Mouse (Mus musculus): ENCODE measurements around the gene Scfd2. TPM values are rescaled to one million over a fixed set of nuclear protein-coding genes. Genes with fewer than 3 reads are reported as not detected.

The Scfd2 gene
- polyA plus RNA-seq, 1 experiment from 2014 or later, result 15.9 TPM

- Histone ChIP-seq H3K27me3 (ENCODE audit: control insufficient read depth, insufficient read depth, low read length) (no peaks in the 10 kb centered on the region), H3K9me3 (ENCODE audit: control insufficient read depth, low read length) (no peaks in the 10 kb centered on the region), H3K4me1 (ENCODE audit: control insufficient read depth, insufficient read depth, low read length) (peaks cover 48% of the 10 kb centered on the region), H3K4me3 (ENCODE audit: low read depth, low read length) (no peak overlapping the region), H3K4me2 (ENCODE audit: low read depth, severe bottlenecking) (peak overlapping the region; percentile 15; the same call in 1 of the 2 replicates), H3K36me3 (ENCODE audit: control insufficient read depth, insufficient read depth, low read length) (peaks cover 12% of the 10 kb centered on the region), H3K27ac (replicated peaks; ENCODE audit: low read depth, low read length) (peak overlapping the region; percentile 93), H3K9ac (ENCODE audit: low read length) (no peak overlapping the region)
- WGBS, result 82% methylated on average over 8 of the region's 8 CpGs
- ATAC-seq (ENCODE audit: insufficient number of reproducible peaks, low FRiP score, low TSS enrichment, low read depth) (no peak), DNase-seq (ENCODE audit: low spot score) (no peak)
These were observed 331.1 kb downstream of the Scfd2 start for GRCm38 (mm10) chr5:74200481-74200880.

- Histone ChIP-seq H3K4me2 (ENCODE audit: low read depth, severe bottlenecking) (peak overlapping the region; percentile 24; the same call in 1 of the 2 replicates), H3K36me3 (ENCODE audit: control insufficient read depth, insufficient read depth, low read length) (peaks cover 12% of the 10 kb centered on the region)
These were observed 331.8 kb downstream of the Scfd2 start for GRCm38 (mm10) chr5:74199793-74200192.

GRCm38 (mm10) chr5:74198446-74198845 is 333.1 kb downstream of the Scfd2 start:
- peak overlapping the region; percentile 92 for H3K4me2 ChIP-seq (ENCODE audit: low read depth, severe bottlenecking)
- no peaks in the 10 kb centered on the region for H3K27me3 ChIP-seq (ENCODE audit: control insufficient read depth, insufficient read depth, low read length)
- peaks cover 12% of the 10 kb centered on the region for H3K36me3 ChIP-seq (ENCODE audit: control insufficient read depth, insufficient read depth, low read length)
- H3K9me3 ChIP-seq (ENCODE audit: control insufficient read depth, low read length), result no peaks in the 10 kb centered on the region
- 84% methylated on average over 11 of the region's 11 CpGs for WGBS
- peaks cover 62% of the 10 kb centered on the region for H3K4me1 ChIP-seq (ENCODE audit: control insufficient read depth, insufficient read depth, low read length)
- H3K4me3 ChIP-seq (ENCODE audit: low read depth, low read length), result peak overlapping the region; percentile 87
- DNase-seq (ENCODE audit: low spot score) (no peak), ATAC-seq (ENCODE audit: insufficient number of reproducible peaks, low FRiP score, low TSS enrichment, low read depth) (no peak)
- H3K9ac ChIP-seq (ENCODE audit: low read length), result no peak overlapping the region
- H3K27ac ChIP-seq (replicated peaks; ENCODE audit: low read depth, low read length), result 0 out of 2 replicates have a peak overlapping the region, but pooled peaks have one; percentile 61

More at GRCm38 (mm10) chr5:74199793-74200192, 331.8 kb downstream of the Scfd2 start:
- H3K4me3 ChIP-seq (ENCODE audit: low read depth, low read length), result no peak overlapping the region
- H3K4me1 ChIP-seq (ENCODE audit: control insufficient read depth, insufficient read depth, low read length), result peaks cover 49% of the 10 kb centered on the region
- ATAC-seq (ENCODE audit: insufficient number of reproducible peaks, low FRiP score, low TSS enrichment, low read depth), result no peak
- H3K9me3 ChIP-seq (ENCODE audit: control insufficient read depth, low read length), result no peaks in the 10 kb centered on the region
- 76% methylated on average over 13 of the region's 13 CpGs for WGBS
- peak overlapping the region; percentile 49; the same call in 1 of the 2 replicates for H3K27ac ChIP-seq (replicated peaks; ENCODE audit: low read depth, low read length)
- no peaks in the 10 kb centered on the region for H3K27me3 ChIP-seq (ENCODE audit: control insufficient read depth, insufficient read depth, low read length)
- H3K9ac ChIP-seq (ENCODE audit: low read length), result no peak overlapping the region
- no peak for DNase-seq (ENCODE audit: low spot score)

GRCm38 (mm10) chr5:74197541-74198330 is 333.8 kb downstream of the Scfd2 start:
- no peaks in the 10 kb centered on the region for H3K27me3 ChIP-seq (ENCODE audit: control insufficient read depth, insufficient read depth, low read length)
- peak overlapping the region; percentile 87 for H3K4me3 ChIP-seq (ENCODE audit: low read depth, low read length)
- peak overlapping the region; percentile 42 for H3K9ac ChIP-seq (ENCODE audit: low read length)
- DNase-seq (ENCODE audit: low spot score), result no peak
- ATAC-seq (ENCODE audit: insufficient number of reproducible peaks, low FRiP score, low TSS enrichment, low read depth), result no peak
- WGBS, result 77% methylated on average over 22 of the region's 22 CpGs
- H3K4me2 ChIP-seq (ENCODE audit: low read depth, severe bottlenecking), result peak overlapping the region; percentile 92
- H3K36me3 ChIP-seq (ENCODE audit: control insufficient read depth, insufficient read depth, low read length), result peaks cover 12% of the 10 kb centered on the region
- peaks cover 64% of the 10 kb centered on the region for H3K4me1 ChIP-seq (ENCODE audit: control insufficient read depth, insufficient read depth, low read length)
- peak overlapping the region; percentile 61; the same call in 1 of the 2 replicates for H3K27ac ChIP-seq (replicated peaks; ENCODE audit: low read depth, low read length)
- no peaks in the 10 kb centered on the region for H3K9me3 ChIP-seq (ENCODE audit: control insufficient read depth, low read length)

GRCm38 (mm10) chr5:74196307-74196618 is 335.3 kb downstream of the Scfd2 start:
- Histone ChIP-seq H3K4me2 (ENCODE audit: low read depth, severe bottlenecking) (peak overlapping the region; percentile 92), H3K36me3 (ENCODE audit: control insufficient read depth, insufficient read depth, low read length) (peaks cover 12% of the 10 kb centered on the region), H3K27me3 (ENCODE audit: control insufficient read depth, insufficient read depth, low read length) (no peaks in the 10 kb centered on the region), H3K4me1 (ENCODE audit: control insufficient read depth, insufficient read depth, low read length) (peaks cover 58% of the 10 kb centered on the region), H3K4me3 (ENCODE audit: low read depth, low read length) (peak overlapping the region; percentile 87), H3K9me3 (ENCODE audit: control insufficient read depth, low read length) (no peaks in the 10 kb centered on the region), H3K9ac (ENCODE audit: low read length) (peak overlapping the region; percentile 94), H3K27ac (replicated peaks; ENCODE audit: low read depth, low read length) (peak overlapping the region; percentile 76)
- DNase-seq (ENCODE audit: low spot score) (peak; percentile 61), ATAC-seq (ENCODE audit: insufficient number of reproducible peaks, low FRiP score, low TSS enrichment, low read depth) (no peak)
- WGBS, result under 1% methylated on average over 4 of the region's 4 CpGs

- peak overlapping the region; percentile 92 for H3K4me2 ChIP-seq (ENCODE audit: low read depth, severe bottlenecking)
- no peaks in the 10 kb centered on the region for H3K9me3 ChIP-seq (ENCODE audit: control insufficient read depth, low read length)
- DNase-seq (ENCODE audit: low spot score) (peak; percentile 66), ATAC-seq (ENCODE audit: insufficient number of reproducible peaks, low FRiP score, low TSS enrichment, low read depth) (no peak)
- H3K4me3 ChIP-seq (ENCODE audit: low read depth, low read length), result peak overlapping the region; percentile 87
- H3K27me3 ChIP-seq (ENCODE audit: control insufficient read depth, insufficient read depth, low read length), result no peaks in the 10 kb centered on the region
- peaks cover 12% of the 10 kb centered on the region for H3K36me3 ChIP-seq (ENCODE audit: control insufficient read depth, insufficient read depth, low read length)
- H3K27ac ChIP-seq (replicated peaks; ENCODE audit: low read depth, low read length), result peak overlapping the region; percentile 76
- peaks cover 55% of the 10 kb centered on the region for H3K4me1 ChIP-seq (ENCODE audit: control insufficient read depth, insufficient read depth, low read length)
- 0% methylated on average over 26 of the region's 27 CpGs for WGBS
- peak overlapping the region; percentile 94 for H3K9ac ChIP-seq (ENCODE audit: low read length)
These were observed 335.8 kb downstream of the Scfd2 start for GRCm38 (mm10) chr5:74195614-74196306.

GRCm38 (mm10) chr5:74194841-74195613 is 336.5 kb downstream of the Scfd2 start, which contains the start of gene Rasl11b:
Rasl11b (plus strand) TSS chr5:74195286.
- peak within 1 kb of the TSS; percentile 92 for H3K4me2 ChIP-seq (ENCODE audit: low read depth, severe bottlenecking)
- no peaks in the 10 kb centered on the region for H3K27me3 ChIP-seq (ENCODE audit: control insufficient read depth, insufficient read depth, low read length)
- H3K27ac ChIP-seq (replicated peaks; ENCODE audit: low read depth, low read length), result peak within 1 kb of the TSS; percentile 76
- DNase-seq (ENCODE audit: low spot score) (peak; percentile 97), ATAC-seq (ENCODE audit: insufficient number of reproducible peaks, low FRiP score, low TSS enrichment, low read depth) (peak; percentile 88)
- H3K4me3 ChIP-seq (ENCODE audit: low read depth, low read length), result peak within 1 kb of the TSS; percentile 87
- peaks cover 12% of the 10 kb centered on the region for H3K36me3 ChIP-seq (ENCODE audit: control insufficient read depth, insufficient read depth, low read length)
- peak within 1 kb of the TSS; percentile 94 for H3K9ac ChIP-seq (ENCODE audit: low read length)
- under 1% methylated on average over 81 of the region's 82 CpGs for WGBS
- H3K4me1 ChIP-seq (ENCODE audit: control insufficient read depth, insufficient read depth, low read length), result peaks cover 48% of the 10 kb centered on the region
- no peaks in the 10 kb centered on the region for H3K9me3 ChIP-seq (ENCODE audit: control insufficient read depth, low read length)
